Mouse (Mus musculus): ENCODE data around the gene Tspear. TPM values are rescaled to one million over a fixed set of nuclear protein-coding genes. Genes with fewer than 3 reads are reported as not detected.

The Tspear gene
- polyA plus RNA-seq, 1 experiment from 2014 or later: not detected

DNA sequence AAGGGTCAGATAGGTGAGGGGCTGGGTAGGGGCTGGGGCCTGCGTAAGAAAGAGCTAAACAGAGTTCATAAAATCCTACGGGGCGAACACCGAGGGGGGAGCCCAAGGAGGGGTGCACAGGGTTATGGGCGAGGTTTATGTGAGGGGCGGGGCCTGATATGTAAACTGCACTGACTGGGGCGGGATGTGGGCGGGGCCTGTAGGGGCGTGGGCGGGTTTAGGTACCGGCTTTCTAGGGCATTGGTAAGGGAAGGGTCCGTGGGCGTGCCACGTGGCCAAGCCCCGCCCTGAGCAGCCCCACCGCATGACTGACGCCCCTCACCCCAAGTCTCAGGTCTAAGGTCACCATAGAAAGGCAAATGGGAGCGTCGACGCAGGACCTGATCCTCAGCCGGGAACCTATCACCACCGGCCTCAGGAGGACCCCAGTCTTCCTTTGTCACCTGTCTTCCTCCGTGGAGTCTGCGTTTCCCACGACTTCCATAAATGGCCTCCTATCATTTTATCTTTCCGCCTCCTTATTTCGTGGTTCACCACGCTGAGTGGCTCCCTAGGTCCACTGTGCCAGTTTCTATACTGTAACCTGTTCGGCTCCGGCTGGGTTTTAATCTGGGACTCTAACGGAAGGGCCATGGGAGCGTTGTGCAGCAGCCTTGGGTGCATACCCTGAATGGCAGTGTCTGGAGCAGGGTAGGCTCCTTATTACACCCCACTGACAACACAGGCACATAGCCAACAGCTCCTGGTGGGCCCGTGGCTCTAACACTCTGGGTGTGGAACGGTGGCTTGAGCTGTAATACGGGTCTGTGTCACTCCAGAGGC, 216.7 kb downstream of the Tspear start:
- peak overlapping the region; percentile 60 for H3K4me3 ChIP-seq (ENCODE audit: low read depth, low read length)
- no peaks in the 10 kb centered on the region for H3K4me1 ChIP-seq (ENCODE audit: control insufficient read depth, insufficient read depth, low read length)
- peak; percentile 61 for ATAC-seq (replicated peaks; ENCODE audit: insufficient number of reproducible peaks, low FRiP score, low TSS enrichment)
- no peaks in the 10 kb centered on the region for H3K9me3 ChIP-seq (replicated peaks; ENCODE audit: control insufficient read depth, low read length)
- WGBS (ENCODE audit: insufficient replicate concordance): 8% methylated on average over 35 of the region's 35 CpGs
- peak overlapping the region; percentile 96 for H3K4me2 ChIP-seq
- H3K36me3 ChIP-seq (ENCODE audit: control insufficient read depth, insufficient read depth, low read length): no peaks in the 10 kb centered on the region
- H3K27me3 ChIP-seq (ENCODE audit: control insufficient read depth, insufficient read depth, low read length): peaks cover 16% of the 10 kb centered on the region
- H3K27ac ChIP-seq (ENCODE audit: low read depth, low read length): no peak overlapping the region
- H3K9ac ChIP-seq (ENCODE audit: low read depth, low read length): 0 out of 2 replicates have a peak overlapping the region, but pooled peaks have one; percentile 52

DNA sequence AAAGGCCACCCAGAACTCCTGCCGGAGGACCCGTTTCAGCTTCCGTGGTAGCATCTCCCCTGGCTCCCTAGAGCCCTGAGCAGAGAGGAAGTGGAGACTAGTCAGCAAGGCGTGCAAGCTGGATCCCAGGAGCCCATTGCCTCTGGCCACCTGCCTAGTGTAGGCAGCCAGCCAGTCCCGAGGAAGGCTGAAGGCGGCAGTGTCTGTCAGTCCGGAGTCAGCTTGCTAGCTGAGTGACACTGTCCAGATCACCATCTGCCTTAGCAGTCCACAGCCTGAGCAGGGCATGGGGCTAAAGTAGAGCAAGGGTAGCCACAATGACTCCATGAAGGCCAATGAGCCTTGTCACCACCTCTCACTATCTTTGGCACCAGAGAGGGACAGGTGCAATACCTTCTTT, 226.2 kb downstream of the Tspear start:
- Histone ChIP-seq H3K4me1 (ENCODE audit: control insufficient read depth, insufficient read depth, low read length) (peaks cover 9% of the 10 kb centered on the region), H3K27ac (ENCODE audit: low read depth, low read length) (0 out of 2 replicates have a peak overlapping the region, but pooled peaks have one; percentile 2), H3K9me3 (replicated peaks; ENCODE audit: control insufficient read depth, low read length) (no peaks in the 10 kb centered on the region), H3K36me3 (ENCODE audit: control insufficient read depth, insufficient read depth, low read length) (no peaks in the 10 kb centered on the region), H3K4me2 (no peak overlapping the region), H3K9ac (ENCODE audit: low read depth, low read length) (no peak overlapping the region), H3K27me3 (ENCODE audit: control insufficient read depth, insufficient read depth, low read length) (no peaks in the 10 kb centered on the region), H3K4me3 (ENCODE audit: low read depth, low read length) (no peak overlapping the region)
- 29% methylated on average over 7 of the region's 7 CpGs for WGBS (ENCODE audit: insufficient replicate concordance)
- peak; percentile 72; the same call in 1 of the 2 replicates for ATAC-seq (replicated peaks; ENCODE audit: insufficient number of reproducible peaks, low FRiP score, low TSS enrichment)

DNA sequence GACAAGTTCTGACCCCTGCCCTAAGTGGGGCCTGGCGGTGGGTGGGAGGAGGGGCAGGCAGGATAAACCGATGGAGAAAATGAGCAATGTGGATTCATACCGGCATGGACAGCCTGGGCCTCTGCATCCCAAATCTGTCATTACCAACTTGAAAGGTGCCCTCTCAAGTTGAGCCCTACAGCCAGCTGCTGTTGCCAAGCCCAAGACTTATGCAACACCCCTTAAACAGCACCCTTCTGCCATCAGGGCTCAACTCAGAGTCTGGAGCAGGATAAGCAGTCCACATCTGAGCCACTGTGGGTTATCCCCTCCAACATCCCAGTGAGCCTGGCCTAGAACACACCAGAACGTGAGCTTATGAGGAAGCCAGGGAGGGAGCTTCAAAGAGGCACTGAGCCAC, 226.9 kb downstream of the Tspear start:
- Histone ChIP-seq H3K27ac (ENCODE audit: low read depth, low read length) (no peak overlapping the region), H3K27me3 (ENCODE audit: control insufficient read depth, insufficient read depth, low read length) (no peaks in the 10 kb centered on the region), H3K36me3 (ENCODE audit: control insufficient read depth, insufficient read depth, low read length) (no peaks in the 10 kb centered on the region), H3K9me3 (replicated peaks; ENCODE audit: control insufficient read depth, low read length) (no peaks in the 10 kb centered on the region), H3K4me1 (ENCODE audit: control insufficient read depth, insufficient read depth, low read length) (peaks cover 9% of the 10 kb centered on the region), H3K9ac (ENCODE audit: low read depth, low read length) (no peak overlapping the region), H3K4me2 (no peak overlapping the region), H3K4me3 (ENCODE audit: low read depth, low read length) (no peak overlapping the region)
- no peak for ATAC-seq (replicated peaks; ENCODE audit: insufficient number of reproducible peaks, low FRiP score, low TSS enrichment)
- 62% methylated on average over 4 of the region's 4 CpGs for WGBS (ENCODE audit: insufficient replicate concordance)

DNA sequence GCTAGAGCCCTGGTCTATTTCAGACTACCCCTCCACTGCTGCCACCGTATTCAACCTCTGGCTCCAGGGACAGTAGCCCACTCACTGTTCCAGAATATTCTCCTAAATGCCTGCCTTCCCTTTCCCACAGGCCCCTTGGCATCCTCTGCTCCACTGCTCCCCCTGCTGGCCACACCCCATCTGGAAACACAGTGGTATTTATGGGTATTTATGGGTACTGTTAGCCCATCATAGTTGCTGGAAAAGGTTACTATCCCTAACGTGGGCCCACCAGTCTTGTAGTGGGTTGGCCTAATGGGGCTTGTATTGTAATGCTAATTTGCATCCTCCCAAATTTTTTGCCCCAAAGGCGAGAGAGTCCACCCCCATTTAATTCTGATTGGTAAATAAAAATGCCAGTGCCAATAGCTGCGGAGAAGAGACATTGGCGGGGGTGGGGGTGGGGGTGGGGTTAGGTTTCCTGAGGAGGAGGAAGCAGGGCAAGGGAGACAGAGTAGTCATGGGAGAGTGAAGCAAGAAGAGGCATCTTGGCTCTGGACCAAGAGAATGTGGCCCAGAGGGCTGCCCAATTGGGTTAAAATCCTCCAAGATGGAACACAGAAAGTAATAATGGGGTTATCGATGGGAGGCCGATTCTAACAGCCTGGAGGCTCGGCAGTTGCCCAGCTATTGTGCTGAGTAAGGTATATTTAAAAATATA, 230.4 kb downstream of the Tspear start:
- no peaks in the 10 kb centered on the region for H3K36me3 ChIP-seq (ENCODE audit: control insufficient read depth, insufficient read depth, low read length)
- no peaks in the 10 kb centered on the region for H3K27me3 ChIP-seq (ENCODE audit: control insufficient read depth, insufficient read depth, low read length)
- no peak overlapping the region for H3K9ac ChIP-seq (ENCODE audit: low read depth, low read length)
- no peak overlapping the region for H3K4me3 ChIP-seq (ENCODE audit: low read depth, low read length)
- 68% methylated on average over 8 of the region's 8 CpGs for WGBS (ENCODE audit: insufficient replicate concordance)
- no peak for ATAC-seq (replicated peaks; ENCODE audit: insufficient number of reproducible peaks, low FRiP score, low TSS enrichment)
- H3K4me1 ChIP-seq (ENCODE audit: control insufficient read depth, insufficient read depth, low read length): peaks cover 9% of the 10 kb centered on the region
- H3K9me3 ChIP-seq (replicated peaks; ENCODE audit: control insufficient read depth, low read length): no peaks in the 10 kb centered on the region
- H3K4me2 ChIP-seq: no peak overlapping the region
- H3K27ac ChIP-seq (ENCODE audit: low read depth, low read length): no peak overlapping the region

DNA sequence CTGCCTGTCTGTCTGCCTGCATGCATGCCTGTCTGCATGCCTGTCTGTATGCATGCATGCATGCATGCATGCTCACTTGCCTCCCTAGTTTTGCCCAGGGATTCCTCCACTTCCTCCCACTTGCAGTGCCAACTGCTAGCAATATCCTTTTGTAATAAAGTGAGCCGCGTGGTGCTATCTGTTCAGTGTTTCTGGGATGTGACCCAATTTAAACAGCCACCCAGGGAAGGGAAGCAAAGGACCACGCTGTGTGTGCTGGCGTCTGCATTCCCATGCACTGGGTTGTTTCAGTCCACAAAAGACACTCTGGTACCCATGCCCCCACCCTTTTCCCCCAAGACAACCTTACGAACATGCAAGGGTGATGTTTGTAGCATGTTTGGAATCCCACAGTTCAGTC, 234.6 kb downstream of the Tspear start:
- no peak overlapping the region for H3K4me2 ChIP-seq
- no peaks in the 10 kb centered on the region for H3K36me3 ChIP-seq (ENCODE audit: control insufficient read depth, insufficient read depth, low read length)
- no peak overlapping the region for H3K9ac ChIP-seq (ENCODE audit: low read depth, low read length)
- no peaks in the 10 kb centered on the region for H3K27me3 ChIP-seq (ENCODE audit: control insufficient read depth, insufficient read depth, low read length)
- H3K4me3 ChIP-seq (ENCODE audit: low read depth, low read length): no peak overlapping the region
- no peaks in the 10 kb centered on the region for H3K9me3 ChIP-seq (replicated peaks; ENCODE audit: control insufficient read depth, low read length)
- 59% methylated on average over 5 of the region's 5 CpGs for WGBS (ENCODE audit: insufficient replicate concordance)
- no peak for ATAC-seq (replicated peaks; ENCODE audit: insufficient number of reproducible peaks, low FRiP score, low TSS enrichment)
- no peak overlapping the region for H3K27ac ChIP-seq (ENCODE audit: low read depth, low read length)
- H3K4me1 ChIP-seq (ENCODE audit: control insufficient read depth, insufficient read depth, low read length): no peaks in the 10 kb centered on the region

DNA sequence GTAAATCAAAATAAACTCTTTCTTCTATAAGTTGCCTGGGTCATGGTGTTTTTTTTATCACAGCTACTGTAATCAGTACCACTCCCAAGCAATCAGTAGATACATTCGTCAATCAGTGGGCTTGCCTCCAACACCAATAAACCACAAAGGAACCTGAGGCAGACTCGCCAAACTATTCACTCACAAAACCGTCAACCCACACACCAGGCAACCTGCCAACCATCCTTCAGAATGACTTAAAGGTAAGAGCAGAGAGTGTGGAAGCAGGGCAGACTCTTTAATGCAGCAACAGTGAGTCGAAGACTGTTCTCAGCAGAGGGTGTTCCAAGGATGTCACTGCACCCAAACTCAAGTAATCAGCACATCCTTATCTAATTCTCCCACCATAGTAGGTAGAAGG, 236.3 kb downstream of the Tspear start:
- Histone ChIP-seq H3K27me3 (ENCODE audit: control insufficient read depth, insufficient read depth, low read length) (no peaks in the 10 kb centered on the region), H3K4me2 (no peak overlapping the region), H3K4me3 (ENCODE audit: low read depth, low read length) (no peak overlapping the region), H3K9me3 (replicated peaks; ENCODE audit: control insufficient read depth, low read length) (no peaks in the 10 kb centered on the region), H3K27ac (ENCODE audit: low read depth, low read length) (no peak overlapping the region), H3K9ac (ENCODE audit: low read depth, low read length) (no peak overlapping the region), H3K36me3 (ENCODE audit: control insufficient read depth, insufficient read depth, low read length) (no peaks in the 10 kb centered on the region), H3K4me1 (ENCODE audit: control insufficient read depth, insufficient read depth, low read length) (no peaks in the 10 kb centered on the region)
- ATAC-seq (replicated peaks; ENCODE audit: insufficient number of reproducible peaks, low FRiP score, low TSS enrichment): no peak
- WGBS (ENCODE audit: insufficient replicate concordance): 57% methylated on average over 4 of the region's 4 CpGs

DNA sequence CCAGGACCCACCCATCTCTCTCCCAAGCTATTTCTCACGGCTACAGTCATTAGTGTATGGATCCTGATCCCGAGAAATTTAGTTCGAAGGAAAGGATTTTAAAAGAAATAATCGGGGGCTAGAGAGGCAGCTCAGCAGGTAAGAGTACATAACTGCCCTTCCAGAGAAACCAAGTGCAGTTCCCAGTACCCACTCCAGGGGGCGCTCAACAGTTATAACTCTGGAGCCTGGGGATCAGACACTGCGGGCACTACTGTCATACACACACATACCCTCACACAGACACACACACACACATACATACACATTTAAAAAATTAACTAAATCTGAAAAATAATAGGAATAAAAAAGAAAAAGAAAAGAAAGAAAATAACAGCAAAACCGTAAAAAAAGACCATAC, 239.8 kb downstream of the Tspear start:
- no peaks in the 10 kb centered on the region for H3K36me3 ChIP-seq (ENCODE audit: control insufficient read depth, insufficient read depth, low read length)
- H3K9ac ChIP-seq (ENCODE audit: low read depth, low read length): no peak overlapping the region
- no peaks in the 10 kb centered on the region for H3K4me1 ChIP-seq (ENCODE audit: control insufficient read depth, insufficient read depth, low read length)
- no peak overlapping the region for H3K27ac ChIP-seq (ENCODE audit: low read depth, low read length)
- WGBS (ENCODE audit: insufficient replicate concordance): 38% methylated on average over 7 of the region's 7 CpGs
- no peaks in the 10 kb centered on the region for H3K9me3 ChIP-seq (replicated peaks; ENCODE audit: control insufficient read depth, low read length)
- H3K4me2 ChIP-seq: no peak overlapping the region
- H3K4me3 ChIP-seq (ENCODE audit: low read depth, low read length): no peak overlapping the region
- no peaks in the 10 kb centered on the region for H3K27me3 ChIP-seq (ENCODE audit: control insufficient read depth, insufficient read depth, low read length)
- ATAC-seq (replicated peaks; ENCODE audit: insufficient number of reproducible peaks, low FRiP score, low TSS enrichment): no peak

DNA sequence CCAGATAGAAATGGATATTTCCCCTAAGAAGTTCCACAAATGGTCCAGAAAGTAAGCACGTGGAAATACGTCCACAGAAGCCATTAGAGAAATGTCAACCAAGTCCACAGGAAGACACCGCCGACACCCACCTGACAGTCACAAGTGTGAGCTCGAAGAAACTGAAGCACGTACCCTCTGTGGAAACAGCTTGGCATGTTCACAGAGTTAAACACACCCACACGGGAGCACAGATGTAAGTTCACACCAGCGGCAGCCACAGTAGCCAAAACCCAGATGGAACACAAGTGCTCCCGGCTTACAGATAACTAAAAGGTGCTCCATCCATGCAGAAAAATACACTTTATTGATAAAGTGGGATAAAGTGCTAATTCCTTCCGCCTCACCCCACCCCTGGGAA, 241.0 kb downstream of the Tspear start:
- Histone ChIP-seq H3K9ac (ENCODE audit: low read depth, low read length) (no peak overlapping the region), H3K9me3 (replicated peaks; ENCODE audit: control insufficient read depth, low read length) (no peaks in the 10 kb centered on the region), H3K4me3 (ENCODE audit: low read depth, low read length) (no peak overlapping the region), H3K4me1 (ENCODE audit: control insufficient read depth, insufficient read depth, low read length) (no peaks in the 10 kb centered on the region), H3K36me3 (ENCODE audit: control insufficient read depth, insufficient read depth, low read length) (no peaks in the 10 kb centered on the region), H3K4me2 (no peak overlapping the region), H3K27ac (ENCODE audit: low read depth, low read length) (no peak overlapping the region), H3K27me3 (ENCODE audit: control insufficient read depth, insufficient read depth, low read length) (no peaks in the 10 kb centered on the region)
- ATAC-seq (replicated peaks; ENCODE audit: insufficient number of reproducible peaks, low FRiP score, low TSS enrichment): no peak
- WGBS (ENCODE audit: insufficient replicate concordance): 78% methylated on average over 10 of the region's 10 CpGs

Data from heart, embryonic 11.5 days (tissue).